Mouse (Mus musculus) heart, embryonic 11.5 days (tissue): Measurements from ENCODE around the gene Itpr3. TPM values are rescaled to one million over a fixed set of nuclear protein-coding genes. Genes with fewer than 3 reads are reported as not detected.

Experiments used
- ATAC-seq: fragments of 200-750 bp; cut with Nextera tagmentation; replicated peaks from 2 replicates; pipeline ENCODE4 v1.8.0; 2017; ENCODE audit warnings: moderate library complexity; ENCODE audit not compliant: insufficient number of reproducible peaks, low FRiP score, low TSS enrichment
- H3K27ac ChIP-seq: fragments of 300-500 bp; sonication (generic); 2 replicates; pipeline ENCODE4 v1.5.1; 2014; ENCODE audit warnings: mild to moderate bottlenecking, low read depth, low read length
- H3K27me3 ChIP-seq: fragments of 300-500 bp; sonication (generic); 2 replicates; pipeline ENCODE4 v1.6.1; 2014; ENCODE audit warnings: mild to moderate bottlenecking, low read length, mixed read lengths; ENCODE audit not compliant: control insufficient read depth, insufficient read depth
- H3K36me3 ChIP-seq: fragments of 300-500 bp; sonication (generic); 2 replicates; pipeline ENCODE4 v1.6.1; 2014; ENCODE audit warnings: mild to moderate bottlenecking, low read length, moderate library complexity, mixed read lengths; ENCODE audit not compliant: control insufficient read depth, insufficient read depth
- H3K4me1 ChIP-seq: fragments of 300-500 bp; sonication (generic); 2 replicates; pipeline ENCODE4 v1.6.1; 2014; ENCODE audit warnings: low read length; ENCODE audit not compliant: control insufficient read depth, insufficient read depth
- H3K4me2 ChIP-seq: fragments of 300-500 bp; sonication (generic); 2 replicates; pipeline ENCODE4 v1.6.1; 2014; ENCODE audit warnings: mild to moderate bottlenecking, moderate library complexity
- H3K4me3 ChIP-seq: fragments of 300-500 bp; sonication (generic); 2 replicates; pipeline ENCODE4 v1.5.1; 2014; ENCODE audit warnings: low read depth, low read length
- H3K9ac ChIP-seq: fragments of 300-500 bp; sonication (generic); 2 replicates; pipeline ENCODE4 v1.6.1; 2014; ENCODE audit warnings: mild to moderate bottlenecking, low read depth, low read length, moderate library complexity
- H3K9me3 ChIP-seq: fragments of 300-500 bp; sonication (generic); replicated peaks from 2 replicates; pipeline ENCODE4 v1.6.1; 2016; ENCODE audit warnings: low read length; ENCODE audit not compliant: control insufficient read depth
- WGBS: fragments of 180-500 bp; shearing (Covaris S2); extraction: QIAGEN DNeasy Blood & Tissue Kit; methylation state at CpG from one replicate; pipeline ENCODE4 v1.1.7; 2014; ENCODE audit not compliant: insufficient replicate concordance; 5-methylcytosine and 5-hydroxymethylcytosine counted together
- polyA plus RNA-seq: library from polyadenylated mRNA; unstranded; fragments of >200 nt; fragmentation: Nextera tagmentation; extraction: Ambion mirVana; gene quantifications from 2 replicates; pipeline ENCODE4 v1.2.1, GENCODE M21; 2014

Gene Itpr3
- 2.1 and 2.2 TPM in 2 replicates for polyA plus RNA-seq

DNA sequence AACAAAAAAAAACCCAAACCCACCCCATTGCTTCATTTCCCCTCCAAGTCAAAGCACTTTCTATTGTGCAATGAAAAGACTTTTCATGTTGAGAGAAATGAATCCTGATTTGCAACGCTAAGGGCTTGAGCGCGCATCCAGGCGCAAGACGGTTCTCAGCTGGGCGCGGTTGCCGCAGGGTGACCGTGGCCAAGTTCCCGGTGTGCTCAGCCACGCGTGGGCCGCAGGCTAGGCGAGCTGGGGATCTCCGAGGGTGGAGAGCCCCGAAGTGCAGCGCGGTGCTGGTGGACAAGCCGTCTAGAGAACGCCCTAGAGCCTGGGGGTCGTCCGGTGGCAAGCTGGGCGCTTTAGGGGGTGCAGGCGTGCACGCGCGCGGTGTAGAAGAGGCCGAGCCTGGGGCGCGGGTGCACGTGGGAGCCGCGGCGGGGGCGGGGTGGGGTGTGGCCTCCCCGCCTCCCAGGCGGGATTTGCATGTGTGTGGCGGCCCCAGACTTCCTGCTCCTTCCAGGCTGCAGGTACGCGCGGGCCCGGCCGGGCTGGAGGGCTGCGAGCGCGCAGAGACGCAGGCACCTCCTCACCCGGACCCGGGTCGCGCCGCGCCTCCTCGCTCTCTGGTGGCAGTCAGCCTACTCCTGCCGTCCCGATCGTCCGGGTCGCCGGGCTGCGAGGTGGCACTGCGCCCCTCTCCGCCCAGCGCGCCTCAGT is at the start of gene Itpr3:
Itpr3 (plus strand) TSS at position 493 of the 705 bp plus-strand sequence.
- H3K4me1 ChIP-seq = peaks cover 12% of the 10 kb centered on the region
- H3K9me3 ChIP-seq = no peaks in the 10 kb centered on the region
- H3K27ac ChIP-seq = peak within 1 kb of the TSS; percentile 89
- peaks cover 15% of the 10 kb centered on the region for H3K27me3 ChIP-seq
- peak within 1 kb of the TSS; percentile 98 for H3K4me2 ChIP-seq
- H3K9ac ChIP-seq = peak within 1 kb of the TSS; percentile 83
- ATAC-seq = no peak; the same call in 1 of the 2 replicates
- H3K4me3 ChIP-seq = peak within 1 kb of the TSS; percentile 59
- no peaks in the 10 kb centered on the region for H3K36me3 ChIP-seq
- WGBS = under 1% methylated on average over 65 of the region's 66 CpGs

DNA sequence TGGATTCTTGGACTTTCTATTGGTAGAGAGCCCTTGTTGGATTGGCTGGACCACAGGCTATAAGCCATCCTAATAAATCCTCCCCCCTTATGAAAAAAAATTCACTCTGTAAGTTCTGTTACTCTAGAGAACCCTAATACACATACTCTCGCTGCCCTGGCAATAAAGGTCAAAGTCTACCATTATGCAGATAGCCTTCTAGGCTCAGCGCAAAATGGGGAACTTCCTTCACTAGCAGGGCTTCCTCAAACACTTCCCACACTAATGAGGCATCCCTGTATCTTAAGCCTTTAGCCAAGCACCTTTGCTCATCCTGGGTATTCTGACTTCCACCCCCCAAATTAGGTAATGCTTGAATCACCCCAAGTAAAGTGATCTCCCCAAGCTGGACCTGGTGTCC is 48.8 kb upstream of the Itpr3 start:
- H3K36me3 ChIP-seq = no peaks in the 10 kb centered on the region
- no peak overlapping the region for H3K4me3 ChIP-seq
- no peaks in the 10 kb centered on the region for H3K9me3 ChIP-seq
- no peak overlapping the region for H3K4me2 ChIP-seq
- H3K27me3 ChIP-seq = no peaks in the 10 kb centered on the region
- ATAC-seq = no peak
- WGBS = 65% methylated on average over 2 of the region's 2 CpGs
- no peak overlapping the region for H3K9ac ChIP-seq
- peaks cover 6% of the 10 kb centered on the region; the same call in 1 of the 2 replicates for H3K4me1 ChIP-seq
- H3K27ac ChIP-seq = no peak overlapping the region

DNA sequence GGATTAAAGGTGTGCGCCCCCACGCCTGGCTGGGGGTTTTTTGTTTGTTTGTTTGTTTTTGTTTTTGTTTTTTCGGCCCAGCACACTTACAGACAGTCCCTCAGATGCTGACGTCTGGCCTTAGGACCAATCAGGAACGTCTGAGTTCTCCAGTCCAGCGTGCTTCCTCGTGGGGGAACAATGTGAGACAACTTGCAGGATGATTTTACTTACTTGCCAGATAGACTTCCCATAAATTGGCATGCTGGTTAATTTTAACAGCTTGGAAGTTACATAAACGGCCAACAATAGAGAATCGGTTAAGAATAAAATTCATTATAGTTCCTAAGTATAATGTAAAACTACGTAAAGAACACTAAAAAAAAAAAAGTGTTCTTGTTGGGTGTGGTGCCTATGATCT is 45.9 kb upstream of the Itpr3 start:
- Histone ChIP-seq H3K4me2 (no peak overlapping the region), H3K27ac (no peak overlapping the region), H3K9me3 (no peaks in the 10 kb centered on the region), H3K4me3 (no peak overlapping the region), H3K9ac (no peak overlapping the region), H3K36me3 (no peaks in the 10 kb centered on the region), H3K4me1 (peaks cover 6% of the 10 kb centered on the region; the same call in 1 of the 2 replicates), H3K27me3 (no peaks in the 10 kb centered on the region)
- 83% methylated on average over 10 of the region's 10 CpGs for WGBS
- no peak for ATAC-seq

DNA sequence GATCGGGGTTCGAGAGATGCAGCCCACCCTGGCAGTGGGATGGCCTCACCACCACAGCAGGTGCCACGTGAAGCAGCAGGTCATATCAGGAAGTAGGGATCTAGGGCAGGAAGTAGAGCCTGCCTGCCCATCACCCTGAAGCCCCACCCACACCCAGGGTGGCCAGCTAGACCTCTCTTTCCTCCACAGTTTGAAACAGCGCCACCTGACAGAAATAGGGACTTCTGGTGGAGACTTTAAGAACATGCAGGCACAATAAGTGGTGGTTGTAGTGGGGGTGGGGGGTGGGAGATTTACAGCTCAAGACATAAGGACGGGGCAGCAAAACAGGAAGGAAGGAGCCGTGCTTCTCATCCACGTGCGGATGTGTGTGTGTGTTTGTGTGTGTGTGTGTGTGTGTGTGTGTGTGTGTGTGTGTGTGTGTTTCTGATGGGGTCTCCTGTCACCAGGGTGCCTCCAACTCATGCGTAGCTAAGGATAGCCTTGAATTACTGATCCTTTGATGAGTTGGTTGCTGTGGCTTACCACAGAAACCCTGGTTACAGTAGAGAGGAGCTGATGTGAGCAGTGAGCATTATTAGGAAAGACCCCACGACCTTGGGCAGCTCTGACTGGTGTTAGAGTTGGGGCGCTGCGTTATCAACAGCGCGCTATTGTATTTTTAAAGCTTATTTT is 45.0 kb upstream of the Itpr3 start:
- Histone ChIP-seq H3K27ac (no peak overlapping the region), H3K9me3 (no peaks in the 10 kb centered on the region), H3K9ac (no peak overlapping the region), H3K4me1 (peaks cover 6% of the 10 kb centered on the region; the same call in 1 of the 2 replicates), H3K4me2 (no peak overlapping the region; the same call in 1 of the 2 replicates), H3K36me3 (no peaks in the 10 kb centered on the region), H3K27me3 (no peaks in the 10 kb centered on the region), H3K4me3 (no peak overlapping the region)
- no peak for ATAC-seq
- 56% methylated on average over 14 of the region's 14 CpGs for WGBS

DNA sequence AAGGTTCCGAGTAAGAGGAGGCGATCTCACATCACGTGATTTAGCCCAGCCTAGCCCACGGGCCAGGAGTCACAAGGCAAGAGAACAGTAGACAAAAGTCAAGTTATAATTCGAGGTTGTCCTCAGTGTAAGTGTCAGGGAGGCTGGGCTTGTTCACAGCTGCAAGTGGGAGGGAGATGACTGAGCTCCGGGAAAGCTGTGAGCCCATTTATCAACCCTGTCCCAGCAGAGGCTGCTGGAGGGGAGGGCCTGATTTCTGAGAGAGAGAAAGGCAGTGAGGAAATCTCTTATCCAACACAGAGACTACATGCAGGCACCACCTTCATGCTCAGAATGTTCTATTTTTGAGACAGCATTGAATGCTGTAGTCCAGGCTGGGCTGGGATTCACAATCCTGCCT is 44.2 kb upstream of the Itpr3 start:
- Histone ChIP-seq H3K9me3 (no peaks in the 10 kb centered on the region), H3K36me3 (no peaks in the 10 kb centered on the region), H3K9ac (no peak overlapping the region), H3K27ac (no peak overlapping the region), H3K4me2 (no peak overlapping the region; the same call in 1 of the 2 replicates), H3K4me1 (peaks cover 6% of the 10 kb centered on the region; the same call in 1 of the 2 replicates), H3K27me3 (no peaks in the 10 kb centered on the region), H3K4me3 (no peak overlapping the region)
- 38% methylated on average over 6 of the region's 6 CpGs for whole genome bisulfite sequencing
- no peak for ATAC-seq

DNA sequence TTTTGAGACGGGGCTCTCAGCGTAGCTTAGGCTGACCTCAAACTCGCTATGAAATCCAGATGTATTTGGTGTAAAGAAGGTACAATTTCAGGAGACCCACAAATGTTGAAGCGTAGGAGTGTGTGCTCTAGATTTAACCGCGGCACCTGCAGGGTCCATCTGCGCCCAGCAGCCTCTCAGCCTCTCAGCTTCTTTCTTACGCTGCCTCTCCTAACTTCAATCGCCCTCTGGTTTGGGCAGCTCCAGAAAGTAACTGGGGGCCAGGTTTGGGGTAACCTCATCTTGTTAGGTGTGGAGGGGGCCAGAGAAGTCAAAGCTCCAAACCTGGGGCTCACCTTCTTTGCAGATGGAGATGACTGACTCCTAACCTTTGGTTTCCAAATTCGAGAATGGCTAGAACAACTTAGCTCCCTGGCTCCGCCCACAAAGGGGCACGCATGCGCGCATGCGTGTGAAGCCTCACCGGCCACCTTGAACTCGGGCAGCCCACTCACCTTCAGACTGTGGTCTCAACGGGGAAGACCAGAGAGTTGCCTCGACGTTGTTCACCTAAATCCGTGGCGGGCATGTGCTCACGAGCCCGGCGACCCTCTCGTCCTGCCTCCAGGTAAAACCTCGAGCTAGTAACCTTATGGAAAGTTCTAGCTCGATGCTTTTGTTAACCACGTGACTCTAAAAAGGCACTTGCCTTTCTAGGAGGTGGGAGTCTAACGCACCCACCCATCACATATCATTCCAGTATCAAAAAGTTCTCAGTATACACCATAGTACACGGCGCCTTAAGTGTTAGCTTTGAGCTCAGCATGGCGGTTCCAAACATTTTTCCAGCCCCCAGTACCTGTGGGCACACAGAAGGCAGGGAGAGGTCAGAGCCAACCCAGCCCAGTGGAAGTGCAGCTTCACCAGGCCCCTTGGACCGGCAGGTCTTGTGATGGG is 39.3 kb upstream of the Itpr3 start:
- H3K4me3 ChIP-seq = peak overlapping the region; percentile 61
- 7% methylated on average over 34 of the region's 34 CpGs for WGBS
- H3K27ac ChIP-seq = peak overlapping the region; percentile 54; the same call in 1 of the 2 replicates
- peak overlapping the region; percentile 76 for H3K4me2 ChIP-seq
- no peaks in the 10 kb centered on the region for H3K27me3 ChIP-seq
- H3K36me3 ChIP-seq = peaks cover 11% of the 10 kb centered on the region
- H3K9me3 ChIP-seq = no peaks in the 10 kb centered on the region
- peaks cover 3% of the 10 kb centered on the region; the same call in 1 of the 2 replicates for H3K4me1 ChIP-seq
- peak; percentile 75 for ATAC-seq
- H3K9ac ChIP-seq = peak overlapping the region; percentile 84

DNA sequence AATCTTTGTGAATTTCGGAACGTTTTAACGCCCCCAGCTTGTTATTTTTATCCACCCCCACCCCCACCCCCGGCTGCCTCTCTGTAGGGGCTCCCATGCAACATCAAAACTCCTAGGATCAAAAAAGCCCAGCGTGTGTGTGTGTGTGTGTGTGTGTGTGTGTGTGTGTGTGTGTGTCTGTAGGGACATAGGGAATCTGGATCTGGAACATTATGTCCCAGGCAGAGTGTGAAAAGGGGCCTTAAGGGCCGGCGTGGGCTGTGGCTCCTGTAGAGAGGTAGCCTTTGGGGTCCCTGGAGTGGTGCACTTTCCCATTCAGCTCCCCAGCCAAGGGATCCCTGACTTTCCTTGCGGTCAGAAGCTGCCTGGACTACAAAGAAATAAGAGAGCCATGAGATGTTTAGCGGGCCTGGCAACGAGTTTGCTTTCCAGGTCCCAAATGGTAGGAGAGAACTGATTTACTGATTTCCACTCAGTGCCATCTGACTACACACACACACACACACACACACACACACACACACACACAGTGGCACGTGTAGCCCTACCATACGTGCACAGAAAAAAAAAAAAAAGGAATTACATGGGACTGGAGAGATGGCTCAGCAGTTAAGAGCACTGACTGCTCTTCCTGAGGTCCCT is 38.4 kb upstream of the Itpr3 start:
- H3K4me3 ChIP-seq = peak overlapping the region; percentile 61
- no peak for ATAC-seq
- H3K27me3 ChIP-seq = no peaks in the 10 kb centered on the region
- no peaks in the 10 kb centered on the region for H3K9me3 ChIP-seq
- H3K4me1 ChIP-seq = peaks cover 2% of the 10 kb centered on the region; the same call in 1 of the 2 replicates
- H3K9ac ChIP-seq = peak overlapping the region; percentile 84
- WGBS = 29% methylated on average over 12 of the region's 12 CpGs
- peaks cover 11% of the 10 kb centered on the region for H3K36me3 ChIP-seq
- peak overlapping the region; percentile 54; the same call in 1 of the 2 replicates for H3K27ac ChIP-seq
- H3K4me2 ChIP-seq = peak overlapping the region; percentile 76

DNA sequence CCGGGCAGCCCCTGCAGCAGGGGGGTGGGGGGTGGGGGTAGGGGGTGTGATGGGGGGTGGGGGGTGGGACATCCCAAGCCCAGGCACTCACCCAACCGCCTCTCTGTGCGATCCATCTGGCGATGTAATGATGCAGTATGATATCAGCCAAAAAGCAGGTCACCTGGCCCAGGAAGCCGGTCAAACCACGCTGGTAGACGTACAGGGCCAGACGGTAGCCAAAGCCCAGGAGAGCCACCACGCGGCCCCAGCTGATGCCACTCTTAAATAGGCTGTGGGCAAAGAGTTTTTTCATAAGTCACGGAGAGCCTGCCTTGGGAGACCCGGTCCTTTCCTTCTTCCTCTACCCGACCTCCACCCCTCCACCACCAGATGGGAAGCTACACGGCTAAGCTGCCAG is 36.0 kb upstream of the Itpr3 start:
- Histone ChIP-seq H3K4me1 (peaks cover 2% of the 10 kb centered on the region; the same call in 1 of the 2 replicates), H3K4me2 (no peak overlapping the region), H3K9me3 (no peaks in the 10 kb centered on the region), H3K27ac (no peak overlapping the region), H3K36me3 (peaks cover 17% of the 10 kb centered on the region), H3K4me3 (no peak overlapping the region), H3K9ac (no peak overlapping the region), H3K27me3 (no peaks in the 10 kb centered on the region)
- WGBS = 86% methylated on average over 13 of the region's 14 CpGs
- no peak for ATAC-seq
